Mouse (Mus musculus): ENCODE results near the gene Otp. TPM values are rescaled to one million over a fixed set of nuclear protein-coding genes. Genes with fewer than 3 reads are reported as not detected.

Otp gene
- total RNA-seq (2015), result not detected in 2 replicates
- total RNA-seq (2017), result not detected in 2 replicates

- no peak for ATAC-seq (ENCODE audit: poor library complexity, severe bottlenecking)
These were observed at the start of gene Otp for GRCm38 (mm10) chr13:94875396-94875880. Gene Otp (plus strand): TSS chr13:94875602.

- ATAC-seq (ENCODE audit: poor library complexity, severe bottlenecking), result no peak
These were observed 49.0 kb upstream of the Otp start for GRCm38 (mm10) chr13:94826389-94826788.

- no peak for ATAC-seq (ENCODE audit: poor library complexity, severe bottlenecking)
These were observed 48.4 kb upstream of the Otp start for GRCm38 (mm10) chr13:94826986-94827385.

- no peak for ATAC-seq (ENCODE audit: poor library complexity, severe bottlenecking)
These were observed 47.6 kb upstream of the Otp start for GRCm38 (mm10) chr13:94827847-94828246.

- peak; percentile 84 for ATAC-seq (ENCODE audit: poor library complexity, severe bottlenecking)
These were observed 37.2 kb upstream of the Otp start for GRCm38 (mm10) chr13:94838047-94838720.

- no peak for ATAC-seq (ENCODE audit: poor library complexity, severe bottlenecking)
These were observed 36.6 kb upstream of the Otp start for GRCm38 (mm10) chr13:94838756-94839337.

GRCm38 (mm10) chr13:94843236-94843635, 32.2 kb upstream of the Otp start:
- ATAC-seq (ENCODE audit: poor library complexity, severe bottlenecking), result no peak

GRCm38 (mm10) chr13:94847870-94848269, 27.5 kb upstream of the Otp start:
- no peak for ATAC-seq (ENCODE audit: poor library complexity, severe bottlenecking)

- peak; percentile 56 for ATAC-seq (ENCODE audit: poor library complexity, severe bottlenecking)
These were observed 26.1 kb upstream of the Otp start for GRCm38 (mm10) chr13:94849351-94849750.

- no peak for ATAC-seq (ENCODE audit: poor library complexity, severe bottlenecking)
These were observed 17.3 kb upstream of the Otp start for GRCm38 (mm10) chr13:94858016-94858575.

GRCm38 (mm10) chr13:94859256-94859655, 16.1 kb upstream of the Otp start:
- ATAC-seq (ENCODE audit: poor library complexity, severe bottlenecking), result no peak

- no peak for ATAC-seq (ENCODE audit: poor library complexity, severe bottlenecking)
These were observed 12.7 kb upstream of the Otp start for GRCm38 (mm10) chr13:94862491-94863230.

- no peak for ATAC-seq (ENCODE audit: poor library complexity, severe bottlenecking)
These were observed 8.5 kb upstream of the Otp start for GRCm38 (mm10) chr13:94866906-94867305.

- no peak for ATAC-seq (ENCODE audit: poor library complexity, severe bottlenecking)
These were observed 7.6 kb upstream of the Otp start for GRCm38 (mm10) chr13:94867772-94868171.

GRCm38 (mm10) chr13:94868478-94868950, 6.9 kb upstream of the Otp start:
- peak; percentile 73 for ATAC-seq (ENCODE audit: poor library complexity, severe bottlenecking)

GRCm38 (mm10) chr13:94869541-94869940, 5.9 kb upstream of the Otp start:
- ATAC-seq (ENCODE audit: poor library complexity, severe bottlenecking), result no peak

GRCm38 (mm10) chr13:94870071-94870460, 5.3 kb upstream of the Otp start:
- no peak for ATAC-seq (ENCODE audit: poor library complexity, severe bottlenecking)

GRCm38 (mm10) chr13:94870461-94871186, 4.8 kb upstream of the Otp start:
- no peak for ATAC-seq (ENCODE audit: poor library complexity, severe bottlenecking)

- ATAC-seq (ENCODE audit: poor library complexity, severe bottlenecking), result no peak
These were observed 3.5 kb upstream of the Otp start for GRCm38 (mm10) chr13:94871806-94872320.

GRCm38 (mm10) chr13:94872439-94872838, 3.0 kb upstream of the Otp start:
- no peak for ATAC-seq (ENCODE audit: poor library complexity, severe bottlenecking)

Data from megakaryocyte, adult 5-6 weeks (primary cell).